Mouse (Mus musculus) ES-Bruce4 (cell line): Measurements from ENCODE around the gene Pappa. TPM values are rescaled to one million over a fixed set of nuclear protein-coding genes. Genes with fewer than 3 reads are reported as not detected.

ENCODE experiments used
- H3K27ac ChIP-seq: 2 replicates; pipeline ENCODE4 v1.5.1; 2012; ENCODE audit warnings: low read length, inconsistent platforms; ENCODE audit not compliant: insufficient read depth
- H3K27me3 ChIP-seq: 2 replicates; pipeline ENCODE4 v1.6.1; 2012; ENCODE audit warnings: mild to moderate bottlenecking, low read length, inconsistent platforms; ENCODE audit not compliant: control insufficient read depth, poor library complexity, insufficient read depth, severe bottlenecking
- H3K36me3 ChIP-seq: 2 replicates; pipeline ENCODE4 v1.6.1; 2012; ENCODE audit warnings: inconsistent platforms, mild to moderate bottlenecking, low read length, moderate library complexity; ENCODE audit not compliant: control insufficient read depth, poor library complexity, insufficient read depth, severe bottlenecking
- H3K4me1 ChIP-seq: one replicate; pipeline ENCODE4 v1.8.1; 2011; ENCODE audit warnings: low read length; ENCODE audit not compliant: control insufficient read depth, insufficient read depth
- H3K4me3 ChIP-seq: 2 replicates; pipeline ENCODE4 v1.5.1; 2011; ENCODE audit warnings: low read depth, mild to moderate bottlenecking, low read length
- H3K9ac ChIP-seq: 2 replicates; pipeline ENCODE4 v1.6.1; 2012; ENCODE audit warnings: low read depth, mild to moderate bottlenecking, inconsistent platforms; ENCODE audit not compliant: poor library complexity, severe bottlenecking
- H3K9me3 ChIP-seq: replicated peaks from 2 replicates; pipeline ENCODE4 v1.6.1; 2012; ENCODE audit warnings: mild to moderate bottlenecking, low read length, inconsistent platforms; ENCODE audit not compliant: control insufficient read depth, poor library complexity, insufficient read depth, severe bottlenecking
- CTCF ChIP-seq: IDR thresholded peaks from one replicate; pipeline ENCODE4 v1.8.1; 2011; ENCODE audit warnings: low read depth, low read length
- EP300 ChIP-seq: IDR thresholded peaks from 2 replicates; pipeline ENCODE4 v1.6.1; 2011; ENCODE audit warnings: low read depth, low read length; ENCODE audit not compliant: insufficient read depth
- POLR2A ChIP-seq: IDR thresholded peaks from one replicate; pipeline ENCODE4 v1.8.1; 2011; ENCODE audit warnings: low read length; ENCODE audit not compliant: insufficient read depth
- polyA plus RNA-seq: library from polyadenylated mRNA; stranded (reverse); fragments of >200 nt; gene quantifications from 2 replicates; pipeline ENCODE4 v1.2.4, GENCODE M21; 2011; ENCODE audit warnings: low read depth; ENCODE audit not compliant: missing spikeins, insufficient read depth, insufficient read length

The Pappa gene
- polyA plus RNA-seq, 1 experiment = 1.1 TPM

DNA sequence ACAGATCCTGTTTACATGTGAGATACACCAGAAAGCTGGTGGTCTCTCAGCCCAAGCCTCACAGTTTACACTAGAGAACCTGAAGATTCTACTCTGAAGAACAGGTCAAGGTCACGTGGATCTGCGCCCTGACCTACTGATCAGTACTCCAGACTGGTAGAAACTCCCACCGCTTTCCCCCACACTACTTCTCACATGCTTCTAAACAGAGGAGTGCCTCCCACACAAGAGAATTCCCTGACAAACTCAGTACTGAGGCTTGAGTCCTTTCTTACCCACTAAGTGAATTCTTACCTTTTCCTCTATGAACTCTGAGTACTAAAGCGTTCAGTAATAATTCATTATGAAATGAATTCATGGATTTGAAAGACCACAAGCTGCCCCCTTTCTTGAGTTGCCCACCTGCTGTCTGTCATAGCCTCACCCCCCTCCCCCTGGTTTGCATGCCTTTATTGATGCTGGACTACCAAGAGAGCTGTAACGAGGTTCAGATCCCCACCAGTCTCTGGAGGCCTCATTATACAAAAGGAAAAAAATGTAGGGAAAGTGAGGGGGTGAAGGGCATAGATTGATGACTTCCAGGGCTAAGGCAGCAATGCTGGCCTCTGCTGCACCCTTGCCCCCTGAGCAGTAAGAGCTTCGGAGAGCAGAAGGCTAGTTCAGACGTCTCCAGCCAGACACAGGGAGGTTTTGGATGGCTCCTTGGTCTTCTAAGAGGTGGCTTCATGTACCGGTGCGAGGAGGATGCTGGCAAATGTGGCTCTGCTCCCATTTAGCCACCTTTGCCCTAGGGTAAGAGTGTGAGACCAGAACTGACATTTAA lies 204.7 kb downstream of the Pappa start:
- Histone ChIP-seq H3K27me3 (no peaks in the 10 kb centered on the region), H3K4me3 (no peak overlapping the region), H3K4me1 (no peaks in the 10 kb centered on the region), H3K9me3 (no peaks in the 10 kb centered on the region), H3K27ac (no peak overlapping the region), H3K9ac (no peak overlapping the region), H3K36me3 (no peaks in the 10 kb centered on the region)
- no peak for TF ChIP-seq CTCF
- TF ChIP-seq POLR2A = no peak
- no peak for TF ChIP-seq EP300

DNA sequence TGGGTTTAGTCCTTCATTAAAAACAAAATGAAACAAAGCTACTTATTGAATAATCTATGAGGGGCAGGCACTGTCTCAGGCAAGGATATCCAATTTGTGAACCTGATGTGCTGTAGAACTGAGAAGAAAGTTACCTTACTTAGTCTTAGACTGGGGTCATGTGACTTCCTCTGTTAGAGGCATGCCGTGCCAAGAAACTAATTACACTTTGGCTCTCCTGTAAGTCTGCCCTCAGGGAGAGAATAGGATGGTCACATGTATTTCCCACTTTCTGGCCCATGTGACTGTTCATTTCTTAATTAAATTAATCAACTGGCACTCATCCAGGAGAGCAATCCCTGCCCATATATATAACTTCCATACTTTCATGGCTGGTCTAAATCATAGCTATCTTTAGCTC lies 209.7 kb downstream of the Pappa start:
- no peak overlapping the region for H3K4me3 ChIP-seq
- no peaks in the 10 kb centered on the region for H3K27me3 ChIP-seq
- no peaks in the 10 kb centered on the region for H3K4me1 ChIP-seq
- no peak overlapping the region for H3K9ac ChIP-seq
- no peak overlapping the region for H3K27ac ChIP-seq
- TF ChIP-seq EP300 (no peak), CTCF (no peak), POLR2A (no peak)
- no peaks in the 10 kb centered on the region for H3K36me3 ChIP-seq
- no peaks in the 10 kb centered on the region for H3K9me3 ChIP-seq

DNA sequence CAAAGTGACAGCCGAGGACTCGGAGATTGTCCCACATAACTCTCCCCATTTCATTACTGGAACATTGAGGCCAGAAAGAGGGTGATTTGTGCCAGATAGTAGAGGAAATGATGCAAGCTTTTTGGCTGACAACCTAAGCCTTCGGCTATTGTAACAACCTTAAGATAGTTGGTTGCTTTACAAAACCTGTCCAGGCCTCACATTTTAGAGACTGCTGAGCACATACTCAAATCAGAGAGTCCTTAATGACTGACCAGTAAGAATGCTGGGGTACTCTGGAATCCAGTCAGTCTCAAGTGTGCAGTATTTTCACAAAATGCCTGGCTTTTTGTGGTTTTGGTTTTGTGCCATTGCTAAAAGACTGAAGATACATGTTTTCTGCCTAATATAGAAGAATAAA lies 217.8 kb downstream of the Pappa start:
- no peak for TF ChIP-seq POLR2A
- TF ChIP-seq CTCF = no peak
- no peak for TF ChIP-seq EP300
- Histone ChIP-seq H3K4me3 (no peak overlapping the region), H3K36me3 (no peaks in the 10 kb centered on the region), H3K27me3 (no peaks in the 10 kb centered on the region), H3K27ac (no peak overlapping the region), H3K9ac (no peak overlapping the region), H3K4me1 (no peaks in the 10 kb centered on the region), H3K9me3 (0 out of 2 replicates have a peak, but pooled peaks cover 2% of the 10 kb centered on the region)

DNA sequence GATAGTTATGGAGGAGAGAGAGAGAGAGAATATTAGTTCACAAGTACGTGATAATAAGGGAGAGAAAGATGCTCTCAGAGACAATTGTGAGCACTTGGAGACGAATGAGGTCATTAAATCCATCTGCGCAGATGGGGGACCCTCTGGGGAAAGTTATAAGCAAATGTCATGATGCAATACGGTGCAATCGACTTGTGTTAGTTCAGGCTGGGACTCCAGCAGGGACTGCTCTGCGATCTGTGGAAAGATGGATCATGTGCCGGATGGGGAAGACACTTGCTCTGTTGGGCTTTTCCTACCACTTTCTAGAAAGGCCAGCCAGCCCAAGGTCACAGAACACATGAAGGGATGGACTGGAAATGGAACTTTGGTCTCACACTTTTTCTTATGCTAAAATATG lies 226.5 kb downstream of the Pappa start:
- H3K9ac ChIP-seq = no peak overlapping the region
- H3K27ac ChIP-seq = no peak overlapping the region
- TF ChIP-seq CTCF = no peak
- no peak for TF ChIP-seq EP300
- TF ChIP-seq POLR2A = no peak
- H3K27me3 ChIP-seq = no peaks in the 10 kb centered on the region
- H3K9me3 ChIP-seq = no peaks in the 10 kb centered on the region
- H3K4me3 ChIP-seq = no peak overlapping the region
- H3K4me1 ChIP-seq = no peaks in the 10 kb centered on the region
- H3K36me3 ChIP-seq = no peaks in the 10 kb centered on the region

DNA sequence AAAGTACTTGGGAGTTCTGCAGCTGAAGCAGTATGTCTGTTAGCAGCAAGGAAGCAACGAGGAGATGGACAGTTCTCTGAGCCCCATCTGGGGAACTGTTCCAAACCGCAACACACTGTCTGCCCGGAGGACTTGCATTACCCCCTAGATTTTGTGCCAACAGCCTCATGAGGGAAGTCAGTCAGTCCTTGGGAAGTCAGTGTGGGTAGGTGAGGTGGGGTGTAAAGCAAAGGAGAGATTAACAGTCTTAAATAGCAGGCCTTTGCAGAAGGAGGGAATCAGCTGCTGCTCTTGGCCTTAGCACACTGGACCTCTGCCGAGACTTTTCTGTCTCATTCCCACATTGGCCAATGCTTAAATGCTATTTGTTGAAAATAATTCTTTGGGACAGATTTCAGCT lies 230.6 kb downstream of the Pappa start:
- Histone ChIP-seq H3K27ac (no peak overlapping the region), H3K27me3 (no peaks in the 10 kb centered on the region), H3K4me3 (no peak overlapping the region), H3K4me1 (no peaks in the 10 kb centered on the region), H3K36me3 (no peaks in the 10 kb centered on the region), H3K9me3 (no peaks in the 10 kb centered on the region), H3K9ac (no peak overlapping the region)
- TF ChIP-seq EP300 = no peak
- no peak for TF ChIP-seq CTCF
- TF ChIP-seq POLR2A = no peak

DNA sequence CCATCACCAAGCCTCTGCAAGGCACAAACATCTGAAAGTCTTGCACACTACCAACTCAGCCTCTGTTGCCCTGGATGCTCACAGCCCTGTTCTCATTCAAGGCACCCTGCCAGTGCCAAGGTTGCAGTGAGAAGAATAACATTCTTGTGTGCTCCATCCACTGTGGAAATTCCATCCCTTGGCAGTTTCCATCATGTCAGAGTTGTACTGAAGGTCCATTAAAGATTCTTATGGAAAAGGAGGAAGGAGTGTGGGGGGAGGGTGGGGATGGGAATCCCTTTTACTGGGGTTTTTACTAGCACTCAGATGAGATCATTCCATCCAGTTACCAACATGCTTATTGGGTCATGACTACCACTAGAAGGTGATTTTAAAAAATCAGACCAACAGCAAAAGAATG lies 243.2 kb downstream of the Pappa start:
- H3K9me3 ChIP-seq = no peaks in the 10 kb centered on the region
- H3K4me1 ChIP-seq = no peaks in the 10 kb centered on the region
- H3K4me3 ChIP-seq = no peak overlapping the region
- no peak overlapping the region for H3K27ac ChIP-seq
- no peaks in the 10 kb centered on the region for H3K27me3 ChIP-seq
- H3K36me3 ChIP-seq = no peaks in the 10 kb centered on the region
- no peak for TF ChIP-seq CTCF
- H3K9ac ChIP-seq = no peak overlapping the region
